Mouse (Mus musculus): ENCODE results near the gene Coro2b. TPM values are rescaled to one million over a fixed set of nuclear protein-coding genes. Genes with fewer than 3 reads are reported as not detected.
A peak's percentile ranks its signal among the peaks of the same experiment; 100 is the strongest.

The Coro2b gene
- polyA plus RNA-seq, 1 experiment from 2014 or later = 26.2 TPM

GRCm38 (mm10) chr9:62421911-62422310, 114.9 kb downstream of the Coro2b start:
- 92% methylated on average over 6 of the region's 6 CpGs for WGBS
- no peak for TF ChIP-seq CTCF (IDR thresholded peaks at IDR 0.05; ENCODE audit: low read depth)
- no peak overlapping the region for H3K9ac ChIP-seq
- H3K36me3 ChIP-seq (ENCODE audit: insufficient read depth) = peaks cover 15% of the 10 kb centered on the region; the same call in 1 of the 2 replicates
- H3K4me3 ChIP-seq (ENCODE audit: low read depth, low read length) = no peak overlapping the region
- H3K27ac ChIP-seq (ENCODE audit: low read depth) = no peak overlapping the region
- ATAC-seq (ENCODE audit: insufficient read depth) = no peak
- H3K4me1 ChIP-seq (ENCODE audit: insufficient read depth) = peaks cover 12% of the 10 kb centered on the region; the same call in 1 of the 2 replicates
- no peaks in the 10 kb centered on the region for H3K9me3 ChIP-seq (ENCODE audit: low read depth, low read length)
- H3K4me2 ChIP-seq = no peak overlapping the region
- no peaks in the 10 kb centered on the region for H3K27me3 ChIP-seq (ENCODE audit: insufficient read depth, low read length)
- DNase-seq = no peak

GRCm38 (mm10) chr9:62421027-62421426, 115.8 kb downstream of the Coro2b start:
- Histone ChIP-seq H3K36me3 (ENCODE audit: insufficient read depth) (peaks cover 15% of the 10 kb centered on the region; the same call in 1 of the 2 replicates), H3K4me1 (ENCODE audit: insufficient read depth) (peaks cover 18% of the 10 kb centered on the region), H3K27me3 (ENCODE audit: insufficient read depth, low read length) (no peaks in the 10 kb centered on the region), H3K9ac (peak overlapping the region; percentile 37), H3K27ac (ENCODE audit: low read depth) (peak overlapping the region; percentile 58; the same call in 1 of the 2 replicates), H3K4me3 (ENCODE audit: low read depth, low read length) (peak overlapping the region; percentile 21), H3K4me2 (peak overlapping the region; percentile 58), H3K9me3 (ENCODE audit: low read depth, low read length) (no peaks in the 10 kb centered on the region)
- ATAC-seq (ENCODE audit: insufficient read depth) (peak; percentile 80), DNase-seq (peak; percentile 93)
- no peak for TF ChIP-seq CTCF (IDR thresholded peaks at IDR 0.05; ENCODE audit: low read depth)
- WGBS = 5% methylated on average over 13 of the region's 13 CpGs

- Histone ChIP-seq H3K27me3 (ENCODE audit: insufficient read depth, low read length) (no peaks in the 10 kb centered on the region), H3K27ac (ENCODE audit: low read depth) (no peak overlapping the region), H3K9me3 (ENCODE audit: low read depth, low read length) (no peaks in the 10 kb centered on the region), H3K4me1 (ENCODE audit: insufficient read depth) (peaks cover 18% of the 10 kb centered on the region), H3K4me2 (peak overlapping the region; percentile 58), H3K4me3 (ENCODE audit: low read depth, low read length) (peak overlapping the region; percentile 21), H3K9ac (0 out of 2 replicates have a peak overlapping the region, but pooled peaks have one; percentile 3), H3K36me3 (ENCODE audit: insufficient read depth) (peaks cover 15% of the 10 kb centered on the region; the same call in 1 of the 2 replicates)
- no peak for DNase-seq
- TF ChIP-seq CTCF (IDR thresholded peaks at IDR 0.05; ENCODE audit: low read depth) = no peak
- WGBS = 55% methylated on average over 10 of the region's 10 CpGs
- peak; percentile 22; the same call in 1 of the 2 replicates for ATAC-seq (ENCODE audit: insufficient read depth)
Measured at GRCm38 (mm10) chr9:62420261-62420917, 116.5 kb downstream of the Coro2b start.

GRCm38 (mm10) chr9:62418742-62419141, 118.1 kb downstream of the Coro2b start:
- Histone ChIP-seq H3K9me3 (ENCODE audit: low read depth, low read length) (no peaks in the 10 kb centered on the region), H3K27me3 (ENCODE audit: insufficient read depth, low read length) (no peaks in the 10 kb centered on the region), H3K36me3 (ENCODE audit: insufficient read depth) (0 out of 2 replicates have a peak, but pooled peaks cover 3% of the 10 kb centered on the region), H3K4me2 (no peak overlapping the region), H3K27ac (ENCODE audit: low read depth) (no peak overlapping the region), H3K4me3 (ENCODE audit: low read depth, low read length) (no peak overlapping the region), H3K4me1 (ENCODE audit: insufficient read depth) (peaks cover 20% of the 10 kb centered on the region), H3K9ac (no peak overlapping the region)
- DNase-seq (no peak), ATAC-seq (ENCODE audit: insufficient read depth) (no peak)
- WGBS = 61% methylated on average over 5 of the region's 5 CpGs
- TF ChIP-seq CTCF (IDR thresholded peaks at IDR 0.05; ENCODE audit: low read depth) = peak; percentile 64

GRCm38 (mm10) chr9:62407357-62408146, 129.3 kb downstream of the Coro2b start:
- no peaks in the 10 kb centered on the region for H3K4me1 ChIP-seq (ENCODE audit: insufficient read depth)
- 0 out of 2 replicates have a peak, but pooled peaks have one; percentile 7 for TF ChIP-seq CTCF (IDR thresholded peaks at IDR 0.05; ENCODE audit: low read depth)
- DNase-seq (no peak), ATAC-seq (ENCODE audit: insufficient read depth) (no peak)
- no peak overlapping the region for H3K4me3 ChIP-seq (ENCODE audit: low read depth, low read length)
- H3K9ac ChIP-seq = no peak overlapping the region
- no peak overlapping the region for H3K27ac ChIP-seq (ENCODE audit: low read depth)
- H3K4me2 ChIP-seq = no peak overlapping the region
- 52% methylated on average over 5 of the region's 5 CpGs for WGBS
- H3K9me3 ChIP-seq (ENCODE audit: low read depth, low read length) = no peaks in the 10 kb centered on the region
- H3K27me3 ChIP-seq (ENCODE audit: insufficient read depth, low read length) = no peaks in the 10 kb centered on the region
- H3K36me3 ChIP-seq (ENCODE audit: insufficient read depth) = no peaks in the 10 kb centered on the region

- Histone ChIP-seq H3K4me2 (no peak overlapping the region), H3K27ac (ENCODE audit: low read depth) (no peak overlapping the region), H3K9ac (no peak overlapping the region), H3K9me3 (ENCODE audit: low read depth, low read length) (no peaks in the 10 kb centered on the region), H3K4me3 (ENCODE audit: low read depth, low read length) (no peak overlapping the region), H3K27me3 (ENCODE audit: insufficient read depth, low read length) (no peaks in the 10 kb centered on the region), H3K4me1 (ENCODE audit: insufficient read depth) (no peaks in the 10 kb centered on the region), H3K36me3 (ENCODE audit: insufficient read depth) (no peaks in the 10 kb centered on the region)
- no peak for TF ChIP-seq CTCF (IDR thresholded peaks at IDR 0.05; ENCODE audit: low read depth)
- WGBS = 49% methylated on average over 7 of the region's 7 CpGs
- DNase-seq (no peak), ATAC-seq (ENCODE audit: insufficient read depth) (no peak)
Measured at GRCm38 (mm10) chr9:62406423-62407013, 130.3 kb downstream of the Coro2b start.

GRCm38 (mm10) chr9:62401589-62401988, 135.3 kb downstream of the Coro2b start:
- Histone ChIP-seq H3K27me3 (ENCODE audit: insufficient read depth, low read length) (no peaks in the 10 kb centered on the region), H3K4me2 (no peak overlapping the region), H3K4me1 (ENCODE audit: insufficient read depth) (no peaks in the 10 kb centered on the region), H3K36me3 (ENCODE audit: insufficient read depth) (no peaks in the 10 kb centered on the region), H3K9ac (no peak overlapping the region), H3K4me3 (ENCODE audit: low read depth, low read length) (no peak overlapping the region), H3K9me3 (ENCODE audit: low read depth, low read length) (no peaks in the 10 kb centered on the region), H3K27ac (ENCODE audit: low read depth) (no peak overlapping the region)
- TF ChIP-seq CTCF (IDR thresholded peaks at IDR 0.05; ENCODE audit: low read depth) = no peak
- DNase-seq = no peak
- WGBS = 60% methylated on average over 1 of the region's 1 CpGs
- ATAC-seq (ENCODE audit: insufficient read depth) = no peak
